Mouse (Mus musculus): ENCODE results near the gene Med29.

The Med29 gene

DNA sequence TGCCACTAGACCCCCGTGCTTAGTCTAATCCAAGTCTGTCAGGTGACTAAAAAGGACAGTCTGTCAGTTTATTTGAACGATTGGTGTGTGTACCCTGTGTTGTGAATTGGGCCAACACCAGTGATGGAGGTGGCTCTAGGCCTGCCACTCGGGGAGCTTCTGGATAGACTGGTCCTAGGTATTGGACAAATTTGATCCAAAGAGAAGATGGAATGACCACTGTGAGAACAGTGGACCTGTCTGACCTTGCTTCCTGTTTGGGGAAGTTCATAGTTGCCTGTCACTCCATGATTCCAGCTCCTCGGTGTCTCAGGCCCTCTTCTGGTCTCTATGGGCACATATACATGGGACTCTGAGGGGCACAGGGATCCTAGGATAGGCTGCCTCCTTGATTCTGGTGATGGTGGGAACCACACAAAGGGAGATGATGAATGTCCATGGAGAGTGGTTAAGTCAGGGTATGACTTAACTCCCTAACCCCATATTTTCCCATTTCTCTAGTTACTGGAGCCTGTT, 40.8 kb downstream of the Med29 start:
- no peak for DNase-seq

DNA sequence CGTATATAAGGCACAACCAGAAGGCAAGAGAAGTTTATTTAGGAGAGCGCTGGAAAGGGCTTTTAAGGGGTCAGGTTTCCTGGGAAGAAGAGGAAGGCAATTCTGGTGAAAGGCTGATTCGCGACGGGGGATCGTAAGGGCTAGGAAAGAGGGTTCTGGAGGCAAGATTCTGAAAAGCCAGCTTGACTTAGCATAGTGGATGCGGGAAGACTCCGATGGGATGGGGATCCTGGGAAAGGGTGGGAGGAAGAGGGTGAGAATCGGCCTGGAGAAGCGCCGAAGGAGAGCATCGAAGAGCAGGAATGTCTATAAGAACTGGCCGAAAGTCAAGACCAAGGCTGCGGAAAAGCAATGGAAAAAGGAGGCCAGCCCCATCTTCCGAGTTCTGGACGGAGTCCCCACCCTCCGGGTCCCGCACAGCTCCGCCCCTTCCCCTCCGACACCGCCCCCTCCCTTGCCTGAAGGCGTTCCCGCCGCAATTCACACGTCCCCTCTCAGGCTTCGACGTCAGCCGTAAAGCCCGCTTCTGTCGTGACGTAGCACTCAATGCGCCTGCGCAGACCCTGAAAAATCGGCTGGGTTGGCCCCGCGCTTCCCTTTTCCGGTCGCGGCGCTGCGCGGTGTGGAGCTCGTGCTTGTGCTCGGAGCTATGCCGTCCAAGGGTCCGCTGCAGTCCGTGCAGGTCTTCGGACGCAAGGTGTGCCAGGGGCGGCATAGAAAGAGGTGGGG, 42.2 kb downstream of the Med29 start, which contains the start of gene Rps16:
Rps16 (plus strand) TSS at position 498 of the 729 bp plus-strand sequence.
- DNase-seq: peak; percentile 99

DNA sequence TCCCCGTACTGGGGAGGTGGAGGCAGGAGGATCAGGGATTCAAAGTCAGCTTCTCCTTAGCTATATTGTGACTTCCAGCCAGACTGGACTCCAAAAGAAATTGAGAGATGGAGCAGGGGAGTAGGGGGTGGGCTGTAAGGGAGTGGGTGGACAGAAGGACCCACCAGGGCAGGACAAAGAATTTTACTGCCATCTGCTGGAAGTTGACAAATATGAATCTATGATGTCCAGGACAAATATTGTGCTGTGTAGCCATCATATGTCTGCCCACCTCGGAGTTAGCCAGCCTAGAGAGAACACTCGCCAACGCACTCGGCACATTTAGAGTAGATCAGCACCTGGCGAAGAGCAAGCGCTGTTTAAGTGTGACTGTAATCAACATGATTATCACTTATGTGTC, 43.9 kb downstream of the Med29 start:
- no peak for DNase-seq

DNA sequence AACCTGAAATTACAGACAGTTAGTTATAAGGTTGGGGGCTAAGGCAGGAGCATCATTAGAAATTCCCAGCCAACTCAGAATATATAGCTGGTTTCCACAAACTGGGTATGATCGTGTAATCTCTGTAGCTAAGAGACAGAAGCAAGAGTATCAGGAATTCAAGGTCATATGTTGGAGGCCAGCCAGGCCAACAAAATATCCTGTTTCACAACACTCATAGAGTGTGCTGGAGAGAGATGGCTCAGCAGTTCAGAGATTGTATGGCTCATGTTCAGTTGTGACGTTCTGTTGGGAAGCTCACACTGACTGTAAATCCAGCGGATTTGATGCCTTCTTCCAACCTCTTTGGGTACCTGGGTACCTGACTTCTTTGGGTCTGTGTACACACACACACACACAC, 44.8 kb downstream of the Med29 start:
- no peak for DNase-seq

DNA sequence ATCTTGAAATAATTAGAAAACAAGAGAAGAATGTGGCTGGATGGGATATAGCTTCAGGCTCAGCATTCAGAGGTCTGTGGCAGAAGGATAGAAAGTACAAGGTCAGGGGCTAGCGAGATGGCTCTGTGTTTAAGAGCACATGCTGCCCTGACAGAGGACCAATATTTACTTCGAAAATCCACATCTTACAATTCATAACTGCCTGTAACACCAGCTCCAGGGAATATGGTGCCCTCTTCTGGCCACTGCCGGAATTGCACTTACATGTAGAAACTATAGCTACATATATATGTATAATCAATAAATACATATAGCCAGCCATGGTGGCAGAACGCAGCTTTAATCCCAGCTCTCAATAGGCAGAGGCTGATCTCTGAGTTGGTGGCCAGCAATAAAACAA, 47.9 kb downstream of the Med29 start:
- DNase-seq: peak; percentile 52 to 66

DNA sequence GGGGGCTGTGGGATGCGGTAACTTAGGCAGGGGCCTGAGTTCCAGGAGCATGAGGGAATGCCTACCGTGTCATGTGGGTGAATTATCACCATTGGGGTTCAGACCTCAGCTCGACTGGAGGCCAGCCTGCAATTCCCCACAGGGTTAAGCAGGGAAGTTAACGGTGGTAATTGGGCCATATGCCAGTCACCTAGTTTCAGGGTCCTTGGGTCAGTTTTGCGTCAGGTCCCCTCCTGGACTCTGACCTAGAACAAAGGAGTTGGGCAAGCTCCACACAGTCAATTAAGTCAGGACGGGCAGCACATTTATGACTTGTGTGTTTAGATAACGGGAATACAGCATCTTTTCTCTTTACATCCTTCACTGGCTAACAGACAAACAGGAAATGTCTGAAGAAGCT, 51.1 kb downstream of the Med29 start:
- DNase-seq: no peak

DNA sequence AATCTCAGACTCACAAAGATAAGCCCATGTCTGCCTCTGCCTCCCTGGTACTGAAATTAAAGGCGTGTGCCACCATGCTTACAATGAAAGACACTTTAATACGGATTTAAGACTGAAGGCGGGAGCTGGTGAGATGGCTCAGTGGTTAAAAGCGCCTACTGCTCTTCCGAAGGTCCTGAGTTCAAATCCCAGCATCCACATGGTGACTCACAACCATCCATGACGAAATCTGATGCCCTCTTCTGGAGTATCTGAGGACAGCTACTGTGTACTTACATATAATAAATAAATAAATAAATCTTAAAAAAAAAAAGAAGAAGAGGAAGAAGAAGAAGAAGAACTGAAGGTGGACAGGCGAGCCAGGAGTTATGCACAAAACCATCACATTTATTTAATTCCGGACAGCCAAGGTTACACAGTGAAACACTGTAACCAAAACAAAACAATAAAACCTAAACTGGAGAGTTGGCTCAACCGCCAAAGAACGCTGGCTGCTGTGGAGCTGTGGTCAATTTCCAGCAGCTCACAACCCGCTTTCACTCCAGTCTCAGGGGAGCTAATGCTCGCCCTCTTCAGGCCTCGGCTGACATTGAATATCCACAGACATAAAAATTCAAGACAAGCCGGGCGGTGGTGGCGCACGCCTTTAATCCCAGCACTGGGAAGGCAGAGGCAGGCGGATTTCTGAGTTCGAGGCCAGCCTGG, 53.1 kb downstream of the Med29 start:
- peak; percentile 50 to 59 for DNase-seq

DNA sequence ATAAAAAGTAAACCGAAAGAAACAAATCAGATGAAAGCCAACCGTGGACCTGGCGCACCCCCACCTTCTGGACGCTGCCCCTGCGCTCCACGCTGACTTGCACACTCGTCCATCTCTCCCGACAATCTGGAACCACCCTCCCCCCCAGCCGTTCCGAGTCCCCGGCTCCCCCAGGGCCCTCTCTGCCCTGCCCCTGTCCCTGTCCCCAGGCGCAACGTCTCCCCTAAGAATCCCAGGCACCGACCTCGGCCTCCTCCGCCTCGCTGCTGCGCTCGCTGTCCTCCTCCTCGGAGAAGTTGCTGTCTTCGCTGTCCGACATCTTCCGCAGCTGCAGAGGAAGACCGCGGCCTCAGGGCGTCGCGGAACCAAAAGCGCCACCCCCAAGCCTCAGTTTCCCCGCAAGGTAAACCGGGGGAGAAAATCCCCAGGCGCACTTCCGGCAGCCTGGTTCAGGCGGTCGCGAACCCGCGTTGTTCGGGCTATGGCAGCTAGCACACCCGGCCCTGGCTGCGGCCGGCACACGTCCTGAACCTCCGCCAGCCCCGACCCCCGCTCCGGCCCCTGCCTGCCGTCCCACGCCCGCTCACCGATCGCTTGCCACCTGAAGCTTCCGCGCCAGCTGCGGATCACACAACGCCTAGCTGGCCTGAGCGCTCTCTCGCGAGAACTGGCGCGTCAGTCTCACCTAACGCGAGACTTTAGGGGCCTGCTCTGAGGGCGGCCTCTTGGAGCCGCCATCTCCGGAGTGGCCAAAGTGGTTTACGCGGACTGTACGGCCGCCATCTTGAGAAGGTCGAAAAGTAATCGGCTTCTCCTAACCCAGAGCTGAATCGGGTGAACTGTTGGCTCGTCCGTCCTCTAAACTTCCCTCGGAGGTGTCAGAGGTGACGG, 54.2 kb downstream of the Med29 start, which contains the start of gene Supt5:
Supt5 (minus strand) TSS at position 639 of the 891 bp plus-strand sequence.
- peak; percentile 96 to 98 for DNase-seq

Measured in thymus, postnatal 36 days (tissue).